Mouse (Mus musculus) heart, adult 2 months (tissue): Measurements from ENCODE around the gene She. TPM values are rescaled to one million over a fixed set of nuclear protein-coding genes. Genes with fewer than 3 reads are reported as not detected.

Experiments used
- DNase-seq, 2 experiments: peaks; one replicate each; pipeline ENCODE4 v3.0.0; 2021
- H3K27ac ChIP-seq: fragments of 200-600 bp; 2 replicates; pipeline ENCODE4 v1.8.1; 2022
- H3K27me3 ChIP-seq: fragments of 200-500 bp; 2 replicates; pipeline ENCODE4 v1.6.1; 2012; ENCODE audit warnings: mild to moderate bottlenecking, low read length, inconsistent platforms, mixed read lengths; ENCODE audit not compliant: control insufficient read depth, insufficient read depth
- H3K36me3 ChIP-seq: fragments of 200-500 bp; 2 replicates; pipeline ENCODE4 v1.6.1; 2012; ENCODE audit warnings: low read length, inconsistent platforms; ENCODE audit not compliant: control insufficient read depth, insufficient read depth
- H3K4me1 ChIP-seq: fragments of 200-500 bp; 2 replicates; pipeline ENCODE4 v1.6.1; 2011; ENCODE audit warnings: low read length; ENCODE audit not compliant: control insufficient read depth, insufficient read depth
- H3K4me3 ChIP-seq: fragments of 200-600 bp; 2 replicates; pipeline ENCODE4 v1.8.1; 2022
- H3K79me2 ChIP-seq: fragments of 200-500 bp; replicated peaks from 2 replicates; pipeline ENCODE4 v1.6.1; 2012; ENCODE audit warnings: mild to moderate bottlenecking, inconsistent platforms, low read length, moderate library complexity, mixed read lengths; ENCODE audit not compliant: control insufficient read depth, insufficient read depth
- H3K9ac ChIP-seq: fragments of 200-500 bp; 2 replicates; pipeline ENCODE4 v1.6.1; 2012; ENCODE audit warnings: low read depth, mild to moderate bottlenecking, control low read depth, inconsistent platforms, low read length, mixed read lengths
- CTCF ChIP-seq: fragments of 200-600 bp; IDR thresholded peaks from 2 replicates; pipeline ENCODE4 v1.8.1; 2022; ENCODE audit warnings: antibody characterized with exemption, mild to moderate bottlenecking, moderate library complexity
- EP300 ChIP-seq: fragments of 200-500 bp; IDR thresholded peaks from 2 replicates; pipeline ENCODE4 v1.6.1; 2011; ENCODE audit warnings: low read depth, low read length, control low read depth; ENCODE audit not compliant: insufficient read depth
- POLR2A ChIP-seq: fragments of 200-500 bp; IDR thresholded peaks from 2 replicates; pipeline ENCODE4 v1.6.1; 2011; ENCODE audit warnings: mild to moderate bottlenecking, low read depth, low read length, control low read depth; ENCODE audit not compliant: insufficient read depth
- WGBS: fragments of 180-500 bp; shearing (Covaris S2); methylation state at CpG from one replicate; pipeline ENCODE4 v1.1.7; 2018; 5-methylcytosine and 5-hydroxymethylcytosine counted together
- intact Hi-C: fragments of 180-260 bp; cut with DNase I; formaldehyde crosslinking; loops from one replicate; pipeline ENCODE4 v1.15.1; 2025
- polyA plus RNA-seq: library from polyadenylated mRNA; depleted of rRNA; stranded (reverse); fragments of >200 nt; gene quantifications from 2 replicates; pipeline ENCODE4 v1.2.3, GENCODE M21; 2012
- total RNA-seq, 2 experiments: library from RNA; stranded (reverse); gene quantifications; 2 replicates each; pipeline ENCODE4 v1.2.3; 2021

Gene She
- total and polyA plus RNA-seq, 3 experiments: 3.4 to 13.3 (median 12.3) TPM

GRCm38 (mm10) chr3:89885766-89886165 is 54.6 kb downstream of the She start:
- intact Hi-C loops: no loop called here
- H3K4me1 ChIP-seq: peaks cover 9% of the 10 kb centered on the region
- H3K27ac ChIP-seq: no peak overlapping the region
- 93% methylated on average over 11 of the region's 11 CpGs for WGBS
- H3K36me3 ChIP-seq: no peaks in the 10 kb centered on the region
- TF ChIP-seq CTCF (no peak), EP300 (no peak), POLR2A (no peak)
- H3K27me3 ChIP-seq: no peaks in the 10 kb centered on the region; the same call in 1 of the 2 replicates
- no peak for DNase-seq
- no peak overlapping the region for H3K9ac ChIP-seq
- no peak overlapping the region for H3K4me3 ChIP-seq
- no peaks in the 10 kb centered on the region for H3K79me2 ChIP-seq

DNA sequence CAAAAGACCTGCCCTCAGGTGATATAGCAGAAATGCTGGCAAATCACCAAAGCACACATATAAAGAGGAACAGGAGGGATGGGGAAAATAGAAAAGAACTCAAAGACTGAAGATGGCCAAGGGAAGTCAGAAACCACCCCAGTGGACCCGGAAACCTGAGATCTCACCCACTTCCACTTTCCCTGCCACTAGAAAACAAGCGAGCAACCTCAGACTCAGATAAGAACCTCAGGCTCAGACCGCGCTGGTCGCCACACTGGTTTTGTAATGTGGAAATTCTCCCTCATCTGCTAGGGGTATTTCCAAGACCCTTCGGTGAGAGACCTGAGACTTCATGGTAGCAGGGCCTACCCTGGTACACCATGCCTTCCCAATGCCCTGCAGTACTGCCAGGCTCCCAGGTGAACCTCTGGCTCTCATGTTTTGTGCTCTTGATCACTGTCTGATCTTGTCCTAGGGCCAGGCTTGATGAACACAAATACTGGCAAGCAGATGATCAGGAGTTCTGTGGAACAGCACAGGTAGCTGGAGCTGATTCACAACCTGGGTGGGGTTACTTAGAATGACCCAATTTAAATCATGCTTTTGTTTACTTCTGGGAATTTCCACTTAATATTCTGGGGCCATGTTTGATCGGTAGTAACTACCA is 56.5 kb downstream of the She start:
- DNase-seq: peak in 1 of 2 experiments; percentile 14
- Histone ChIP-seq H3K4me3 (no peak overlapping the region), H3K27ac (no peak overlapping the region), H3K79me2 (no peaks in the 10 kb centered on the region), H3K9ac (no peak overlapping the region), H3K4me1 (peaks cover 9% of the 10 kb centered on the region), H3K36me3 (no peaks in the 10 kb centered on the region), H3K27me3 (no peaks in the 10 kb centered on the region; the same call in 1 of the 2 replicates)
- TF ChIP-seq EP300: no peak
- no peak for TF ChIP-seq POLR2A
- no peak for TF ChIP-seq CTCF
- intact Hi-C loops: no loop called here
- 81% methylated on average over 7 of the region's 7 CpGs for WGBS

DNA sequence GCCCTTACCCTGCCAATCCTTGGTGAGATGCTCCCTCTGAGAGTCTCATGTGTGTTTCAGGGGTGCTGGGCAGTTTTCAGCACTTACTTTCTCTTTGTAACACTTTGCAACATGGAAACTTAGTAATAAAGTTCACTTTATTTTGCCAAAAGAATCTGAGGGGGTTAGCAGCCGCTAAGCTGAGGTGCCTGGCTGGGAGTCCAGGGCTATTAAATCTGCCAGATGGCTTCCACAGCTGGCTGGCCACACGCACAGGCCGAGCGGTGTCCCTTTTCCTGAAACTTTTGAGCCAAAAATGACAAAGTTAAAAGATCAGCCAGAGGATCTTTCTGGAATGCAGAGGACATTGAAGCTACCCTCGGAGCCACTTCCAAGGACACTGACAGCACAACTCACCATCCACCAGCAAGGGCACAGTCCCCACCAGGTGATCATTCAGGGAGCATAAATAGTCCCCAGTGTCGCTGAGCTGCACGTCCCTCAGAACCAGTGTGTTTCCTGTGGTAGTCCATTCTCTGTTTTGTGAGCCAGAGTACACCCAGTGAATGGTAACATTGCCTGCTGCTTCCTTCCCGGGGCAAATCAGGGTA is 58.8 kb downstream of the She start:
- Histone ChIP-seq H3K4me1 (peaks cover 7% of the 10 kb centered on the region), H3K9ac (no peak overlapping the region; the same call in 1 of the 2 replicates), H3K36me3 (no peaks in the 10 kb centered on the region), H3K4me3 (no peak overlapping the region), H3K27me3 (no peaks in the 10 kb centered on the region; the same call in 1 of the 2 replicates), H3K79me2 (no peaks in the 10 kb centered on the region), H3K27ac (peak overlapping the region; percentile 11; the same call in 1 of the 2 replicates)
- intact Hi-C loops: no loop called here
- DNase-seq: peak in 1 of 2 experiments; percentile 48
- 30% methylated on average over 8 of the region's 8 CpGs for WGBS
- TF ChIP-seq CTCF: no peak
- no peak for TF ChIP-seq POLR2A
- no peak for TF ChIP-seq EP300

- DNase-seq: no peak
- H3K4me1 ChIP-seq: peaks cover 7% of the 10 kb centered on the region
- H3K4me3 ChIP-seq: no peak overlapping the region
- no peaks in the 10 kb centered on the region for H3K36me3 ChIP-seq
- H3K27ac ChIP-seq: no peak overlapping the region
- TF ChIP-seq EP300 (no peak), CTCF (no peak), POLR2A (no peak)
- H3K27me3 ChIP-seq: no peaks in the 10 kb centered on the region; the same call in 1 of the 2 replicates
- intact Hi-C loops: no loop called here
- no peak overlapping the region for H3K9ac ChIP-seq
- no peaks in the 10 kb centered on the region for H3K79me2 ChIP-seq
Observed at GRCm38 (mm10) chr3:89891696-89892095, 60.5 kb downstream of the She start.

GRCm38 (mm10) chr3:89892517-89893106 is 61.4 kb downstream of the She start:
- intact Hi-C loops: no loop called here
- TF ChIP-seq POLR2A: no peak
- no peak for TF ChIP-seq EP300
- TF ChIP-seq CTCF: no peak
- no peak for DNase-seq
- H3K27me3 ChIP-seq: no peaks in the 10 kb centered on the region; the same call in 1 of the 2 replicates
- no peak overlapping the region for H3K4me3 ChIP-seq
- H3K36me3 ChIP-seq: no peaks in the 10 kb centered on the region
- H3K79me2 ChIP-seq: no peaks in the 10 kb centered on the region
- WGBS: 82% methylated on average over 5 of the region's 5 CpGs
- no peak overlapping the region for H3K27ac ChIP-seq
- H3K9ac ChIP-seq: no peak overlapping the region
- H3K4me1 ChIP-seq: peaks cover 7% of the 10 kb centered on the region

DNA sequence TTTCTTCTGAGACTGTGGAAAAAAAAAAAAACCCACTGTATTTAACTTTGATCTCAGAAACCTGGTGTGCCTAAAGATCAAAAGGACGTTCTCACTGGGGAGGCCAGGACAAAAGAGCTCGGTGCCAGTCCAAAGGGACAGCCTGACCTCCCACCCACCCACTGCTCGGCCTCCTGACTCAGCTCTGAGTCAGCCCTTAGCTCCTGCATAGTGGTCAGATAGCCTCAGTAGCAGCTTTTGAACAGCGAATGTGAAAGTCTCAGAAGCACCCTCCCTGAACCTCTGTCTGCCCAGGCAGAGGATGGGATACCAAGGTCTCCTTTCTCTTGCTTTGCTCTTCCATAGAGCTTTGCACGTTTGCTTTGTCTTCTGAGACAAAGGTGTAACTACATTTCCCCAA is 65.4 kb downstream of the She start:
- H3K27ac ChIP-seq: no peak overlapping the region
- WGBS: 46% methylated on average over 5 of the region's 5 CpGs
- no peak overlapping the region for H3K4me3 ChIP-seq
- H3K4me1 ChIP-seq: peaks cover 8% of the 10 kb centered on the region
- no peaks in the 10 kb centered on the region for H3K79me2 ChIP-seq
- intact Hi-C loops: no loop called here
- no peak overlapping the region for H3K9ac ChIP-seq
- TF ChIP-seq POLR2A (no peak), EP300 (no peak), CTCF (no peak)
- H3K36me3 ChIP-seq: no peaks in the 10 kb centered on the region
- DNase-seq: peak in 1 of 2 experiments; percentile 15
- no peaks in the 10 kb centered on the region for H3K27me3 ChIP-seq
